Comparison of ENCODE assay signal across 8 mouse cellular contexts in the genomic region with DNA sequence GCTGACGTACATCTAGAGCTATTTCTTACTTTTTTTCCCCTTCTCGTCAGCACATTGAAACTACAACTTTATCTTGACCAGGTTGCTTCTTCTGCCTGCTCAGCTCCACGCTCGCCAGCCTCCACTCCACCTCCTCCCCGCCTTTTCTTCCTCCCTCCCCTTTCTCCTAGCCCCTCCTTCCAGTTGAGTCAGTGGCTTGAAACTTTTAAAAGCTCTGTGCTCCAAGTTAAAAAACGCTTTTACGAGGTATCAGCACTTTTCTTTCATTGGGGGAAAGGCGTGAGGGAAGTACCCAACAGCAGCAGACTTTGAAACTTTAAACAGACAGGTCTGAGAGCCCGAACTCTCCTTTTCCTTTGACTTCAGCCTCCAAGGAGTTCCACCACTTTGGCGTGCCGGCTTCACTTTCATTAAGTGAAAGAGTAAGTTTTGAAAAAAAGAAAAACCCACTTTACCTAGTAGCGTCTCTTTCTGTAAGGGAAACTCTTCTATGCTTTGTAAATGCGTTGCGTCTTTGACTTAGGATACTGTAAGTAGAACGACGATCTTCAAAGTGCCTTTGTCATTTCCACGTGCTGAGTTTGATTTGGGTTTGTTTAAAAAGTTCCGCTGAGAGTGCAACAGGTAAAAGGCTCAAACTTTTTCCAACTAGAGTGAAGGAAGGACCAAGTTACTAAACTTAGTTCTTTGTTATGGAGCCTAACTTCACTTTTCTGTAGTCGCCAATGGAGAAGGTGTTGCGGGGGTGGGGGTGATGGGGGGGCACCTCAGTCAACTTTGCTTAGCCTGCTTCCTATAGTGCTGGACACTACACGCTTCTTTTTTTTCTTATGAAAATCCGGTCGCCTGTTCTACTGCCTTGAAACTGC. TPM values are rescaled to one million over a fixed set of nuclear protein-coding genes. Genes with fewer than 3 reads are reported as not detected.
DNase-seq lines count a peak whose midpoint lies in the region; ATAC-seq and TF ChIP-seq lines count a peak whose summit lies in the region.

TSS of gene Gja1 (plus strand) at position 234 of the 869 bp plus-strand sequence.

- H3K4me1 ChIP-seq in heart, postnatal 0 days (ENCODE audit: control insufficient read depth, insufficient read depth): no peaks in the 10 kb centered on the region
- peaks cover 4% of the 10 kb centered on the region for H3K4me1 ChIP-seq in liver, postnatal 0 days (ENCODE audit: insufficient read depth)
- H3K4me1 ChIP-seq in neural tube, embryonic 14.5 days (ENCODE audit: control insufficient read depth, insufficient read depth, low read length): 0 out of 2 replicates have a peak, but pooled peaks cover 4% of the 10 kb centered on the region

- WGBS in heart, postnatal 0 days: under 1% methylated on average over 23 of the region's 23 CpGs
- 1% methylated on average over 23 of the region's 23 CpGs for WGBS in liver, postnatal 0 days (ENCODE audit: insufficient replicate concordance)
- under 1% methylated on average over 23 of the region's 23 CpGs for WGBS in neural tube, embryonic 14.5 days

- peak; percentile 67 for ATAC-seq in erythroid progenitor cell, adult 5-6 weeks (replicated peaks; ENCODE audit: low FRiP score, poor library complexity, severe bottlenecking)
- peak; percentile 76 for ATAC-seq in heart, postnatal 0 days (ENCODE audit: insufficient read depth, low read depth)
- peak; percentile 58 for ATAC-seq in liver, postnatal 0 days
- no peak for ATAC-seq in neural tube, embryonic 14.5 days (ENCODE audit: low read depth)
- ATAC-seq in activated CD4-positive, CD25-positive, alpha-beta regulatory T cell, adult 4 months: no peak

- H3K79me3 ChIP-seq in C2C12 (ENCODE audit: low read depth): peaks cover 49% of the 10 kb centered on the region

- H3K4me3 ChIP-seq in C2C12 (ENCODE audit: insufficient read depth, poor library complexity, severe bottlenecking): peak within 1 kb of the TSS; percentile 75
- H3K4me3 ChIP-seq in heart, postnatal 0 days (ENCODE audit: low read depth, low read length): peak within 1 kb of the TSS; percentile 86
- peak within 1 kb of the TSS; percentile 53 for H3K4me3 ChIP-seq in liver, postnatal 0 days (ENCODE audit: low read depth, low read length)
- peak within 1 kb of the TSS; percentile 47 for H3K4me3 ChIP-seq in neural tube, embryonic 14.5 days (ENCODE audit: low read depth, low read length)

- H3K9me3 ChIP-seq in heart, postnatal 0 days (replicated peaks; ENCODE audit: control insufficient read depth, low read length): no peaks in the 10 kb centered on the region
- no peaks in the 10 kb centered on the region for H3K9me3 ChIP-seq in liver, postnatal 0 days (ENCODE audit: low read length)
- H3K9me3 ChIP-seq in neural tube, embryonic 14.5 days (ENCODE audit: control insufficient read depth, low read length): no peaks in the 10 kb centered on the region

- TF ChIP-seq EP300 in heart, postnatal 0 days (IDR thresholded peaks at IDR 0.05; ENCODE audit: low read depth): peak; percentile 47; the same call in 1 of the 2 replicates
- no peak for TF ChIP-seq EP300 in liver, postnatal 0 days (IDR thresholded peaks at IDR 0.05; ENCODE audit: low read depth)

- TF ChIP-seq CTCF in C2C12 (IDR thresholded peaks at IDR 0.05; ENCODE audit: control insufficient read depth, insufficient read depth, insufficient read length): no peak
- no peak for TF ChIP-seq CTCF in heart, postnatal 0 days (IDR thresholded peaks at IDR 0.05; ENCODE audit: low read depth)
- TF ChIP-seq CTCF in liver, postnatal 0 days (IDR thresholded peaks at IDR 0.05; ENCODE audit: low read depth): no peak

- peak within 1 kb of the TSS; percentile 95 for H3K9ac ChIP-seq in heart, postnatal 0 days (replicated peaks; ENCODE audit: low read depth, low read length)
- H3K9ac ChIP-seq in liver, postnatal 0 days (replicated peaks): peak within 1 kb of the TSS; percentile 61; the same call in 1 of the 2 replicates
- peak within 1 kb of the TSS; percentile 55 for H3K9ac ChIP-seq in neural tube, embryonic 14.5 days (replicated peaks; ENCODE audit: low read depth, low read length)

- H3K4me2 ChIP-seq in heart, postnatal 0 days (ENCODE audit: low read depth, low read length): peak within 1 kb of the TSS; percentile 70
- H3K4me2 ChIP-seq in liver, postnatal 0 days (ENCODE audit: low read depth, low read length): peak within 1 kb of the TSS; percentile 77
- H3K4me2 ChIP-seq in neural tube, embryonic 14.5 days (ENCODE audit: low read depth, low read length): peak within 1 kb of the TSS; percentile 83

- peaks cover 4% of the 10 kb centered on the region for H3K36me3 ChIP-seq in C2C12 (ENCODE audit: control insufficient read depth, insufficient read depth)
- H3K36me3 ChIP-seq in heart, postnatal 0 days (replicated peaks; ENCODE audit: control insufficient read depth, insufficient read depth, low read length): no peaks in the 10 kb centered on the region
- H3K36me3 ChIP-seq in liver, postnatal 0 days (replicated peaks; ENCODE audit: insufficient read depth, low read length): no peaks in the 10 kb centered on the region
- H3K36me3 ChIP-seq in neural tube, embryonic 14.5 days (ENCODE audit: control insufficient read depth, insufficient read depth, low read length): no peaks in the 10 kb centered on the region

- H3K79me2 ChIP-seq in C2C12 (ENCODE audit: control insufficient read depth, insufficient read depth): peaks cover 50% of the 10 kb centered on the region

- H3ac ChIP-seq in C2C12 (ENCODE audit: control insufficient read depth, insufficient read length, low read depth): peak within 1 kb of the TSS; percentile 89

- no peaks in the 10 kb centered on the region for H3K27me3 ChIP-seq in C2C12 (ENCODE audit: control insufficient read depth, insufficient read depth, insufficient read length)
- no peaks in the 10 kb centered on the region for H3K27me3 ChIP-seq in heart, postnatal 0 days (ENCODE audit: control insufficient read depth, insufficient read depth, low read length)
- peaks cover 21% of the 10 kb centered on the region for H3K27me3 ChIP-seq in liver, postnatal 0 days (ENCODE audit: insufficient read depth, low read length)
- no peaks in the 10 kb centered on the region for H3K27me3 ChIP-seq in neural tube, embryonic 14.5 days (ENCODE audit: control insufficient read depth, insufficient read depth, low read length)

- H3K27ac ChIP-seq in heart, postnatal 0 days (ENCODE audit: low read depth): peak within 1 kb of the TSS; percentile 97
- H3K27ac ChIP-seq in liver, postnatal 0 days (ENCODE audit: low read depth): 0 out of 2 replicates have a peak within 1 kb of the TSS, but pooled peaks have one; percentile 29
- peak within 1 kb of the TSS; percentile 36; the same call in 1 of the 2 replicates for H3K27ac ChIP-seq in neural tube, embryonic 14.5 days (ENCODE audit: low read depth, low read length)

- DNase-seq in adrenal gland, adult 18-20 months (ENCODE audit: low spot score in 2 of 2): peak; percentile 37 to 55
- DNase-seq in heart, postnatal 0 days (ENCODE audit: low spot score): peak; percentile 95
- peak; percentile 65 for DNase-seq in kidney, postnatal 14 days
- DNase-seq in liver, postnatal 0 days: peak; percentile 29

TF ChIP-seq in C2C12, 6 proteins besides CTCF, POLR2A, EP300 and RAD21:
- no peak for TF ChIP-seq CEBPB (IDR thresholded peaks at IDR 0.05; ENCODE audit: low read depth)
- no peak for TF ChIP-seq USF1 (IDR thresholded peaks at IDR 0.05; ENCODE audit: low read depth)
- no peak for TF ChIP-seq MAX (IDR thresholded peaks at IDR 0.05)

RNA-seq across cellular contexts. Expression of gene Gja1, which starts in this region (rescaled TPM):
- 37.3 TPM for polyA plus RNA-seq in C2C12 (2012; fragmentation: generic; extraction: Trizol)
- total RNA-seq in adrenal gland, adult 18-20 months (2021): 100 to 1,000 TPM; 190 to 409 TPM
- 0.84 and 1.1 TPM in 2 replicates for total RNA-seq in erythroid progenitor cell, adult 5-6 weeks (2015; ENCODE audit: low replicate concordance)
- 1.4 and 2.6 TPM in 2 replicates for total RNA-seq in erythroid progenitor cell, adult 5-6 weeks (2017; ENCODE audit: low replicate concordance)
- total RNA-seq in heart, postnatal 0 days (2014; rRNA removed; ENCODE audit: low replicate concordance): 198 and 396 TPM in 2 replicates
- 579 and 613 TPM in 2 replicates for polyA plus RNA-seq in heart, postnatal 0 days (2015; fragmentation: Nextera tagmentation; extraction: Ambion mirVana)
- 4.1 and 4.6 TPM in 2 replicates for polyA plus RNA-seq in liver, postnatal 0 days (2015; fragmentation: Nextera tagmentation; extraction: Ambion mirVana)
- polyA plus RNA-seq in neural tube, embryonic 14.5 days (2014; fragmentation: Nextera tagmentation; extraction: Ambion mirVana): 38.4 and 111 TPM in 2 replicates
- under 1 TPM in 1 of 2 experiments, not detected in 1; 0.21 TPM for polyA plus RNA-seq in activated CD4-positive, CD25-positive, alpha-beta regulatory T cell, adult 4 months (2017; shearing (Covaris generic))

Comparison
In these comparisons a context has a peak if more than half of its experiments do, and no peak if none do; other contexts are left out.
1. RNA of gene Gja1 (total RNA-seq): 190 to 409 TPM in adrenal gland, adult 18-20 months and 198 to 396 TPM in heart, postnatal 0 days; 0.84 to 2.6 TPM in erythroid progenitor cell, adult 5-6 weeks; every median in the first group is over 10 times any median in the second.
2. DNase-seq: peak in every context shown above with its lines; median percentile 95 in heart, postnatal 0 days; 65 in kidney, postnatal 14 days; 46 in adrenal gland, adult 18-20 months; 29 in liver, postnatal 0 days.
3. ATAC-seq: peak in erythroid progenitor cell, adult 5-6 weeks (single experiment), heart, postnatal 0 days (single experiment) and liver, postnatal 0 days (single experiment); none in neural tube, embryonic 14.5 days (single experiment) and activated CD4-positive, CD25-positive, alpha-beta regulatory T cell, adult 4 months (single experiment).
4. H3K27ac ChIP-seq: peak in every context shown above with its lines; median percentile 97 in heart, postnatal 0 days; 36 in neural tube, embryonic 14.5 days; 29 in liver, postnatal 0 days.
5. Peak in every context shown above with its lines, with median percentiles within 50 percentile points of each other: H3K4me3 ChIP-seq, H3K4me2 ChIP-seq and H3K9ac ChIP-seq.